Comparison of ENCODE assay signal across 24 mouse cellular contexts in the genomic region with DNA sequence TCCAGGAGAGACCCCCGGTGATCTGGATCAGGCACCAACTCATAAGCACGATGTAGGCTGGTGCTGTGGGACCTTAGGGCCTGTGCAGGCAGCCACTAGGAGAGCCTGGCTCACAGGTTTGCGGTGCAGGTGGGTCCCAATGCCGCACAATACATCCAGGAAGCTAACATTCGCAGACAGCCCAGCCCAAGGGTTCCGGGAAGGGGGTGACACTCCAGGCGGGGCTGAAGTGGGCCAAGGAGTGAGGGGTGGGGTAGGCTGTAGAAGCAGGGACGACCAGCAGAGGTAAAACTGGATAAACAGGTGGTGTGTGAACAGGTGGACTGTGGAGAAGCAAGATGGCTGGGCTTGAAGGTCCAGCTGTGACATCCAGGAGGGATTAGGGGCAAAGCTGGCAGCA.
DNase-seq lines count a peak whose midpoint lies in the region; ATAC-seq and TF ChIP-seq lines count a peak whose summit lies in the region.
"Had no signal": no experiment of that assay in that cellular context is flagged by ENCODE, and none has a peak within 500 bp of the region (broad histone marks: within the 10 kb centered on the region; RNA-seq: fewer than 3 reads in every experiment).

No protein-coding gene starts in this region.

- peak; percentile 19; the same call in 1 of the 2 replicates for ATAC-seq in forebrain, embryonic 16.5 days
- no peak for ATAC-seq in forebrain, embryonic 15.5 days (replicated peaks)
- ATAC-seq in hindbrain, embryonic 14.5 days (ENCODE audit: low FRiP score), result 0 out of 2 replicates have a peak, but pooled peaks have one; percentile 29
- no peak for ATAC-seq in hindbrain, embryonic 13.5 days (ENCODE audit: low FRiP score)
- ATAC-seq: activated CD4-positive, CD25-positive, alpha-beta regulatory T cell, adult 4 months; intestine, embryonic 15.5 days had no signal

- H3K9ac ChIP-seq in forebrain, embryonic 16.5 days (replicated peaks; ENCODE audit: low read depth, low read length), result no peak overlapping the region
- no peak overlapping the region for H3K9ac ChIP-seq in forebrain, embryonic 15.5 days (replicated peaks)
- H3K9ac ChIP-seq in hindbrain, embryonic 14.5 days, result no peak overlapping the region
- no peak overlapping the region for H3K9ac ChIP-seq in hindbrain, embryonic 13.5 days
- H3K9ac ChIP-seq: embryonic facial prominence, embryonic 15.5 days; heart, embryonic 13.5 days; hindbrain, embryonic 12.5 days; intestine, embryonic 15.5 days had no signal

- H3K4me1 ChIP-seq in forebrain, embryonic 16.5 days (replicated peaks; ENCODE audit: control insufficient read depth, insufficient read depth, low read length), result no peaks in the 10 kb centered on the region
- peaks cover 3% of the 10 kb centered on the region; the same call in 1 of the 2 replicates for H3K4me1 ChIP-seq in forebrain, embryonic 15.5 days
- H3K4me1 ChIP-seq in hindbrain, embryonic 14.5 days (replicated peaks; ENCODE audit: control insufficient read depth, insufficient read depth, low read length), result no peaks in the 10 kb centered on the region
- no peaks in the 10 kb centered on the region for H3K4me1 ChIP-seq in hindbrain, embryonic 13.5 days (replicated peaks)
- H3K4me1 ChIP-seq in E14TG2a.4 (replicated peaks; ENCODE audit: low read depth, low read length), result peaks cover 70% of the 10 kb centered on the region
- peaks cover 21% of the 10 kb centered on the region for H3K4me1 ChIP-seq in limb, embryonic 10.5 days
- H3K4me1 ChIP-seq: megakaryocyte, embryonic 14.5 days had no signal

- H3K27me3 ChIP-seq in forebrain, embryonic 16.5 days (replicated peaks; ENCODE audit: control insufficient read depth, insufficient read depth, low read length), result peaks cover 9% of the 10 kb centered on the region; the same call in 1 of the 2 replicates
- H3K27me3 ChIP-seq in forebrain, embryonic 15.5 days, result peaks cover 10% of the 10 kb centered on the region
- H3K27me3 ChIP-seq in hindbrain, embryonic 14.5 days (ENCODE audit: control insufficient read depth, insufficient read depth, low read length), result peaks cover 9% of the 10 kb centered on the region
- peaks cover 25% of the 10 kb centered on the region for H3K27me3 ChIP-seq in hindbrain, embryonic 13.5 days
- peaks cover 13% of the 10 kb centered on the region for H3K27me3 ChIP-seq in E14TG2a.4 (ENCODE audit: insufficient read depth, low read length)
- peaks cover 18% of the 10 kb centered on the region for H3K27me3 ChIP-seq in limb, embryonic 10.5 days (ENCODE audit: low read depth, poor library complexity, severe bottlenecking)
- H3K27me3 ChIP-seq: embryonic facial prominence, embryonic 15.5 days had no signal

- H3K4me3 ChIP-seq in forebrain, embryonic 16.5 days (replicated peaks; ENCODE audit: low read length), result no peak overlapping the region
- no peak overlapping the region for H3K4me3 ChIP-seq in forebrain, embryonic 15.5 days
- no peak overlapping the region for H3K4me3 ChIP-seq in hindbrain, embryonic 14.5 days (replicated peaks; ENCODE audit: low read length)
- no peak overlapping the region for H3K4me3 ChIP-seq in hindbrain, embryonic 13.5 days
- peak overlapping the region; percentile 70 for H3K4me3 ChIP-seq in E14TG2a.4 (replicated peaks; ENCODE audit: low read length)
- H3K4me3 ChIP-seq in limb, embryonic 10.5 days, result no peak overlapping the region
- H3K4me3 ChIP-seq: embryonic facial prominence, embryonic 15.5 days; heart, embryonic 13.5 days; hindbrain, embryonic 12.5 days; intestine, embryonic 15.5 days; megakaryocyte, embryonic 14.5 days had no signal

- H3K4me2 ChIP-seq in forebrain, embryonic 16.5 days (ENCODE audit: low read length), result no peak overlapping the region
- H3K4me2 ChIP-seq in forebrain, embryonic 15.5 days (replicated peaks), result no peak overlapping the region
- H3K4me2 ChIP-seq in hindbrain, embryonic 14.5 days (replicated peaks), result no peak overlapping the region
- no peak overlapping the region for H3K4me2 ChIP-seq in hindbrain, embryonic 13.5 days
- H3K4me2 ChIP-seq: embryonic facial prominence, embryonic 15.5 days; heart, embryonic 13.5 days; hindbrain, embryonic 12.5 days; intestine, embryonic 15.5 days had no signal

- WGBS in forebrain, embryonic 16.5 days, result 78% methylated on average over 8 of the region's 8 CpGs
- 82% methylated on average over 8 of the region's 8 CpGs for WGBS in forebrain, embryonic 15.5 days
- WGBS in hindbrain, embryonic 14.5 days, result 88% methylated on average over 8 of the region's 8 CpGs
- WGBS in hindbrain, embryonic 13.5 days, result 81% methylated on average over 8 of the region's 8 CpGs
- WGBS in limb, embryonic 10.5 days, result 83% methylated on average over 8 of the region's 8 CpGs

- DNase-seq in hindbrain, embryonic 14.5 days (ENCODE audit: low spot score), result no peak
- no peak for DNase-seq in limb, embryonic 10.5 days (ENCODE audit: low spot score)
- DNase-seq in adipocyte (ENCODE audit: low spot score), result no peak
- no peak for DNase-seq in Muller cell, postnatal 12 days (ENCODE audit: inconsistent ontology term)
- DNase-seq: gastrocnemius, postnatal 10 days; kidney, adult 8-10 months; kidney, postnatal 10 days; lung, postnatal 14 days; midbrain, embryonic 14.5 days; retina, postnatal 1 day; right cerebral cortex, postnatal 25 days; spleen, adult 18-20 months; thymus, adult 18-20 months; thymus, postnatal 36 days had no signal

- no peak for TF ChIP-seq CTCF in E14TG2a.4 (conservative IDR thresholded peaks at IDR 0.05; ENCODE audit: low read length)

- no peak overlapping the region for H3K27ac ChIP-seq in forebrain, embryonic 16.5 days (ENCODE audit: low read length)
- H3K27ac ChIP-seq in forebrain, embryonic 15.5 days (replicated peaks), result no peak overlapping the region
- H3K27ac ChIP-seq in hindbrain, embryonic 14.5 days, result no peak overlapping the region
- no peak overlapping the region for H3K27ac ChIP-seq in hindbrain, embryonic 13.5 days
- 0 out of 2 replicates have a peak overlapping the region, but pooled peaks have one; percentile 32 for H3K27ac ChIP-seq in limb, embryonic 10.5 days
- H3K27ac ChIP-seq: embryonic facial prominence, embryonic 15.5 days; heart, embryonic 13.5 days; hindbrain, embryonic 12.5 days; intestine, embryonic 15.5 days had no signal

- H3K9me3 ChIP-seq in forebrain, embryonic 16.5 days (ENCODE audit: control insufficient read depth, low read length), result no peaks in the 10 kb centered on the region
- H3K9me3 ChIP-seq in forebrain, embryonic 15.5 days, result no peaks in the 10 kb centered on the region
- no peaks in the 10 kb centered on the region for H3K9me3 ChIP-seq in hindbrain, embryonic 14.5 days (ENCODE audit: control insufficient read depth, low read length)
- H3K9me3 ChIP-seq in hindbrain, embryonic 13.5 days, result no peaks in the 10 kb centered on the region
- H3K9me3 ChIP-seq in E14TG2a.4 (ENCODE audit: low read length), result peaks cover 4% of the 10 kb centered on the region
- no peaks in the 10 kb centered on the region for H3K9me3 ChIP-seq in limb, embryonic 10.5 days (replicated peaks)
- H3K9me3 ChIP-seq: embryonic facial prominence, embryonic 15.5 days; hindbrain, embryonic 12.5 days; intestine, embryonic 15.5 days had no signal

- no peaks in the 10 kb centered on the region for H3K36me3 ChIP-seq in forebrain, embryonic 16.5 days (ENCODE audit: control insufficient read depth, insufficient read depth)
- H3K36me3 ChIP-seq in forebrain, embryonic 15.5 days, result no peaks in the 10 kb centered on the region
- H3K36me3 ChIP-seq in hindbrain, embryonic 14.5 days (replicated peaks; ENCODE audit: control insufficient read depth, insufficient read depth), result no peaks in the 10 kb centered on the region
- no peaks in the 10 kb centered on the region for H3K36me3 ChIP-seq in hindbrain, embryonic 13.5 days
- H3K36me3 ChIP-seq in E14TG2a.4 (ENCODE audit: insufficient read depth, low read length), result no peaks in the 10 kb centered on the region
- peaks cover 4% of the 10 kb centered on the region for H3K36me3 ChIP-seq in limb, embryonic 10.5 days
- H3K36me3 ChIP-seq: hindbrain, embryonic 12.5 days; intestine, embryonic 15.5 days had no signal

Comparison
In these comparisons a context has a peak if more than half of its experiments do, and no peak if none do; other contexts are left out.
1. ATAC-seq: peak in forebrain, embryonic 16.5 days (single experiment) and hindbrain, embryonic 14.5 days (single experiment); none in forebrain, embryonic 15.5 days (single experiment) and hindbrain, embryonic 13.5 days (single experiment).